Mouse (Mus musculus): Measurements from ENCODE around the gene Ttc9b. TPM values are rescaled to one million over a fixed set of nuclear protein-coding genes. Genes with fewer than 3 reads are reported as not detected.
"Not testable (repeated sequence)": the region's sequence is repeated elsewhere in the genome, so short reads cannot be mapped to it uniquely, and the experiment has no call there.

Gene Ttc9b
- total RNA-seq, 2 experiments from 2014 or later = not detected

DNA sequence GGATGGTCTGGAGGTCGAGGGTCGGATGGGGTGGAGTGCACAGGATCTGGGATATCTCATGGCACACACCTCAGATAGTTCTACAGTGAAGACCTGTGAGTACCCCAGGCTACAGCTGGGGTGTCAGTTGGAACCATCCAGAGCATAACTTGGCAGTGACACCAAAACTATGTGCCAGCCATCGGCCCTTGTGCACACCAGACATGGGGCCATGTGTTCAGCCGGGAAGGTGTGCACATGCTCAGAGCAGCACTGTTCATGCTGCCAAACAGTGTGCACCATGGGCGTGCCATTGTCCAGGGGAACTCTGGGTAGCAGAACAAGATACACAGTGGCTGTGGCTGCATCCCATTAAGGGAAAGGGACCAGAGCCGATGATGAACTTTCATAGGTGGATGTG, 19.0 kb upstream of the Ttc9b start:
- DNase-seq = no peak
- intact Hi-C loops (cut with DNase I) = no loop called here

DNA sequence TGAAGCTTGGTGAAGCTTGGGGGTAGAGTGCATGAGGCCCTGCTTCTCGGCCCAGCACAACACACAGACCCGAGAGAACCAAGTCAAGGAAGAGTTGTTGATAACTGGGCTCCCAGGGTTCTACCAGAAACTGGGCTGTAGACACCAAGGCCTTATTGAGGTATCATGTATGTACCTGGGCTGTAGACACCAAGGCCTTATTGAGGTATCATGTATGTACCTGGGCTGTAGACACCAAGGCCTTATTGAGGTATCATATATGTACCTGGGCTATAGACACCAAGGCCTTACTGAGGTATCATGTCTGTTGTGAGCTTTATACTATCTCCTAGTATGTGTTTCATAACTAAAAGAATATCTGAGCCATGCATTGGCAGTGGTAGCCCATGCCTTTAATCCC, 18.6 kb upstream of the Ttc9b start:
- intact Hi-C loops (cut with DNase I); DNase-seq: not testable (repeated sequence)

DNA sequence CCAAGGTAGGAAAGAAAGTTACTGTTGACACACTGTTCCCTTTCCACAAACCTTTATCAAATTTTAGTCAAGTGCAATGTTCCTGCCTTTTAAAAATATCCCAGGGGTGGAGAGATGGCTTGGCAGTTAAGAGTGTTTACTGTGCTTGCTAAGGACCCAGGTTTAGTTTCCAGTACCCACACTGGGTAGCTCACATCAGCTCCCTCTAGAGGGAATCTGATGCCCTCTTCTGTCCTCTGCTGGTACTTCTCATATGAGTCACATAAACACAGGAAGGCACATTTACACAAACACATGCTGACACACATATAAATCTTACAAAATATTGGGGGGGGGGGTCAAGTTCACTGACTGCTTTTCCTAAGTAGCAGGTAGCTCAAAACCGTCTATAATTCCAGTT, 9.2 kb upstream of the Ttc9b start:
- intact Hi-C loops (cut with DNase I) = loop anchor here (5.0 kb wide), 1 partner anchor 67 kb away; no protein-coding TSS in a partner anchor
- DNase-seq = no peak

DNA sequence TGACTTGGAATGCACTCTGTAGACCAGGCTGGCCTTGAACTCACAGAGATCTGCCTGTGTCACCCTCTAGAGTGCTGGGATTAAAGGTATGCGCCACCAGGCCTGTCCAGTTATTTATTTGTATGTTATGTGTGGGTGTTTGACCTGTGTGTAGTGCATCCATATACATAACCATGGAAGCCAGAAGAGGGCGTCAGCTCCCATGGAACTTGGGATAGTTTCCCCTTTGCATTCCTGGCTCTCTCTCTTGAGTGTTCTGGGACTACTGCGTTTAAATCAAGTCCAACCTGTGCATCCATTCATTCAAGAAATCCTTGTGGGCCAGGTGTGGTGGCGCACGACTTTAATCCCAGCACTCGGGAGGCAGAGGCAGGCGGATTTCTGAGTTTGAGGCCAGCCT, 7.2 kb upstream of the Ttc9b start:
- DNase-seq = no peak
- intact Hi-C loops (cut with DNase I) = no loop called here

DNA sequence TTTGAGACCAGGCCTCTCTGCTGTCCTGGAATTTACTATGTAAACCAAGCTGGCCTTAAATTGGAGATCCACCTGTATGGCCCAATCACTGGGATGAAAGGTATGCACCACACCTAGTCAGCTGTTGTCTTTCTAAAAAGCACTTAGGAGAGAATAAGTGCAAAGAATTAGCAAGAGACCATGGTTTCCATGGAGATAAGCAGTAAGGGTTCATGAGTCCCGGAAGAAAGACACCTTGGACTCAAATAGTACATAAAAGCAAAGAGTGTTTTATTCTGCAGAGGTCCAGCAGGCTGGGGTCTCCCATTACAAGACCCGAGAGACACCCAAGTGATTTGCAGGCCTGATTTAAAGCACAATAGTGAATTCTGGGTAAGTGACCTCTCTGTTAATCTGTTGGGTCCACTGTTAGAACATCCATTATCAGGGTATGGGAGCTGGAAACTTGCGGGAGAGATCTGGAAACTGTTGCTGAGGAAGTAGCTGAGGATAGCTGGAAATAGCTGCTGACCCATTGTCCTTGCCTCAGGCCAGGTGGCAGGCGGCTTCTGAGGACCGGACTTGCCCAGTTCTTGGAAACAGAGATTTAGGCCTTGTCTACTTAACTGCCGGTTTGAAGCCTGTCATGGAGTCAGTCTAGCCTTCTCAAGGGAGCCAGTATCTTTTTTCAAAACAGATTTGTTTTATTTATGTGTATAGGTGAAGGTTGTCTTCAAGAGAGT, 6.3 kb upstream of the Ttc9b start:
- no peak for DNase-seq

DNA sequence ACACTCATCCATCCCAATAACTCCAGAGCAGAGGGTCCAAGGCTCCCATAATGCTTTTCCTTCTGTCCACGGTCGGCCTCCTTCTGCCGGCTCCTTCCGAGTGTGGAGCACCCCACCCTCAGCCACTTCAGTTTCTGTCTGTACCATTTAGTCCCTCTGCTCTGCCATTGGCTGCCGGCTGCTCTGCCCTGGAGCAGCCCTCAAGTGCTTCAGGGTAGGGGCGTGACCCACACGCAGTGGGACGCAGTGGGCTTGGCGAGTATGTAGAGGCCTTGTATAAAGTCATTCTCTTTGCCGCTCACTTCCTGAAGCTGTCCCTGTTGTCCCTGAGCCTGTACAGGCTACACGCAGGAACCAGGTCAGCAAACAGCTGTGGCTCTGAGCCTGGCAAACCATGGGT, 4.0 kb upstream of the Ttc9b start:
- no peak for DNase-seq
- intact Hi-C loops (cut with DNase I) = no loop called here

More for the DNA sequence above, 6.3 kb upstream of the Ttc9b start:
- intact Hi-C loops (cut with DNase I) = no loop called here

DNA sequence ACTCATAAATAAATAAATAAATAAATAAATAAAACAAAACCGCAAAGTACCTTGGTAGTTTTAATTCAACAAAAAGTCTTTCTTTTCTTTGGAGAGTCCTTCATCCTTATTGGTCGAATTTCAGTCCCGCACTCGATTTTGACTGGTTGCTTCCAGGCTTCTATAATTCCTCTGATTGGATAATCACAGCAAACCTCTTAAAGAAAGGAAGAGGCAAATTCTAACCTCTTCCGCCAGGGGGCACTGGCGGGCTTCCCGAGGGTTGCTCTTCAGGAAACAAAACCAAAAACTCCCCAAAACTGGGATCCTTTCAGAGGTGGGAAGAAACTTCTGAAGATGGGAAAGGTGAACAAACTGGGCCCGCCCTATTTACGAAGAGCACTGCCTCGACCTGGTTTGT, 2.8 kb upstream of the Ttc9b start:
- peak; percentile 55 to 68 for DNase-seq
- intact Hi-C loops (cut with DNase I) = no loop called here

DNA sequence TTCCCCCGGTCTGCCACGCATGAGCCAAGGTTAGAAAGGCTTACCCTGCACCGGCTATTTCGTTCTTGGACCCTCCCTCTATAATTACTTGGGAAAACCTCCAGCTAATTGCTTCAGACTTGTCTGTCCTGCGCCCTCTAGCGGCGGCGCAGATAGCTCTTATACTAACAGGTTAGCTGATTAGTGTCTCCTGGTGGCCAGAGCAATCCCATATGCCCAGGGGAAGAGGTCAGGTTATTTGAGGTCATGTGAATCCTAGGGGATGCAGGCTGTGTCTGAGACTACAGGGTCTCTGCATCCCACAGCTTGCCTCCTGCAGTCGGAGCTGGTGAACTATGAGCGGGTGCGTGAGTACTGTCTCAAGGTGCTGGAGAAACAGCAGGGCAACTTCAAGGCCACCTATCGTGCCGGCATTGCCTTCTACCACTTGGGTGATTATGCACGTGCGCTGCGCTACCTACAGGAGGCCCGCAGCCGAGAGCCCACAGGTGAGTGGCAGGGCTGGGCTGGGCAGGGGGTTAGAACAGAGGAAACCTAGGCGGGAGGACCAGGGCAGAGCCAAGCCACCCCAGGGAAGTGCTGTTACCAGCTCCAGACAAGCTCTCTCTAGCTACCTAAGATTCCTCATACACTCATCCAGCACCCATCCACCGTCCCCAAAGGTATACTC, 1.0 kb downstream of the Ttc9b start:
- DNase-seq = no peak
- intact Hi-C loops (cut with DNase I) = loop anchor here (2.0 kb wide), 1 partner anchor 30 kb away; no protein-coding TSS in a partner anchor

DNA sequence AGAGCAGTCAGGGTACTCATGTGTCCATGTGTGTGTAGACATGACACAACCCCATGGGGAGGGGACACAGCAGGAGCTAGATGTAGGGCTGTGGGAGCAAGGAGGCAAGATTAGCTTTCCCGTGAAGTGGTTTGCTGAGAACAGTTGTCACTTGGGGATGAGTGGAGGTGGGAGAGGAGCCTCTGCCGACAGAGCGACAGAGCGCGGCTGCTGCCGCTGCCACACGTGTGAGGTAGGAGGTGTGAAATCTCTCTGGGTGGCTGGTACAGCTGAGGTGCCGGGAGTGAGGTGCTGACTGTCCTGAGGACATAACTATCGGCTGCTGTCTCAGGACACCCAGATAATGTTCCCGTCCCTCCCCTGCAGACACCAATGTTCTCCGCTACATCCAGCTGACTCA, 1.8 kb downstream of the Ttc9b start:
- DNase-seq = no peak
- intact Hi-C loops (cut with DNase I) = loop anchor here (2.0 kb wide), 1 partner anchor 29 kb away; no protein-coding TSS in a partner anchor

DNA sequence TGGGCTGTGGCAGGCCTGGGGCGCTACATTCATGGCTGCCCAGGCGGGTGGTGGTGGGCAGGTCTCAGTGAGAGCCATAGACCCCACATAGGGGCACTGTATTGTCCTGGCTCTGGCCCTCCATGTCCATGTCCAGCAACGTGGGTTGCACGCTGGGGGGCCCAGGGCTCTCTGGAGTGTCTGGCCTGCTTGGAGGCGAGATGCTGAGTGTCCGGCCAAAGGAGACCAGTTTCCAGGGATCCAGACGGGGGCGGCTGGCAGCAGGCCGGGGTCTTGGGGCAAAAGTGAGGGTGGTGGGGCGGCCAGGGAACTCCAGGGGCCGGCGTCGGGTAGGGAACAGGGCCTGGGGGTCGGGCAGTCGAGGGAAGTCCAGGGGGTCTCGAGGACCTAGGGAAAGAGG, 2.9 kb downstream of the Ttc9b start:
- intact Hi-C loops (cut with DNase I) = no loop called here
- no peak for DNase-seq

DNA sequence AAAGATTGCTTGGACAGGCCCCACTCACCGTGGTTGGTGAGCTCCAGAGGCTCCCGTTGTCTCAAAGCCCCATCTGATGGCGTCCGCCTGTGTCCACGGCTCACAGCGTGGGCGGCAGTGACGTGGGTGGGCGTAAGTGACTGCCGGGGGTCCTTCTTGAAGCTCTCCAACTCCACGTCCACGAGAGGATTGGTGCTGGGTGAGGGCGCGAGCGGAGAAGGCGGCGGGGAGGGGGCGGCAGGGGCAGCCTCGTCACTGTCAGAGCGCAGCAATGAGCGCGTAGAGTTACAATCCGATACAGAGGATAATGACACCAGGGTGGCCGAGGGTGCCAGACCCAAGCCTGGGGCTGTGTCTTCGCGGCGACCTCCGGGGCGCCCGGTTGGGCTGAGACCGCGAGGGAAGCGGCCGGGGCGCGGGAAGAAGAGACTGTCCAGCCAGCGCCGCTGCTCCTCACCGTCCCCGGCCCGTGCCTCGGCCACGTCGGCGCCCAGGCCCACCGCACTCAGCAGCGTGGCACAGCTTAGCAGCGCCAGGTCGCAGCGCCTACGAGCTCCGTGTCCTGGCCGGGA, 4.2 kb downstream of the Ttc9b start:
- no peak for DNase-seq
- intact Hi-C loops (cut with DNase I) = no loop called here

DNA sequence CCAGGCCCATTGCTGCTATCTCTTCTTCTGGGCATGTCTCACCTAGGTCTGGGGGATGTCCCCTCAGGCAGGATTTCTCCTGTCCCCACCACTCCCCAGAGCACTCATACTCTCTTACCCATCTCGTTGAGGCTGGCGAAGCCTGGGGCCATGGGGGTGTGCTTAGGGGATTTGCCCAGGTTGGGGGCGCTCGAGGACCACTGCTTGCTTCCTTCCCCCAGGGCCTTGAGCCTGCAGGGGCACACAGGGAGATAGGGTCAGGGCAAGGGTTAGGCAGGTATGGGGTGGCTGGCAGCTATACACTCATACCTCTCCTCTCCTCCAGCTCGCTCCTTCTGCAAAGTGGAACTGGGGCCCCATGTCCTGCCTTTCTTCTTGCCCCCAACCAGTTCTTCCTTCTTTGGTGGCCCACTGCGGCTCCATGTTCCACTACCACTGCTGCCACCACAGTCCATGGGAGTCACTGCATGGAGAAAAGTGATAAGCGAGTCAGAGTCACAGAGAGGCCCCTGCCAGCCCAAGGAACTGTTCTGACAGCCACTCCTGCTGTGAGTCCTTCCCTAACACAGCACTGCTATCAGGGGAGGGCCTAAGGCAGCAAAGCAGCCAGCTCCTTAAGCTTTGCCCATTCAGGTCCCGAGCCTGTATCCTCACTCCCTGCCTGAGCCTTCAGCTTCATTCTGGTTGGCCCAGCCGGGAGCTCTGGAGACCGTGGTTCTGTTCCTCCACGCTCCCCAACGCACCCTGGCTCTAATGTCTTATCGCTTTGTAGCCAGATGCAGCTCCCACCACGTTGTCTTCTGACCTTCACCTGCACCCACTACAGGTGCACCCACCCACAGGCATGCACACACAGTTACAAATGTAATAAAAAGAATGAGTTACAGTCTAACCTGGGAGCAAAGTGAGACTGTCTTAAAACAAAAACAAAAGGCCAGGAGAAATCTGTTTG, 5.3 kb downstream of the Ttc9b start:
- intact Hi-C loops (cut with DNase I) = no loop called here
- DNase-seq = no peak

DNA sequence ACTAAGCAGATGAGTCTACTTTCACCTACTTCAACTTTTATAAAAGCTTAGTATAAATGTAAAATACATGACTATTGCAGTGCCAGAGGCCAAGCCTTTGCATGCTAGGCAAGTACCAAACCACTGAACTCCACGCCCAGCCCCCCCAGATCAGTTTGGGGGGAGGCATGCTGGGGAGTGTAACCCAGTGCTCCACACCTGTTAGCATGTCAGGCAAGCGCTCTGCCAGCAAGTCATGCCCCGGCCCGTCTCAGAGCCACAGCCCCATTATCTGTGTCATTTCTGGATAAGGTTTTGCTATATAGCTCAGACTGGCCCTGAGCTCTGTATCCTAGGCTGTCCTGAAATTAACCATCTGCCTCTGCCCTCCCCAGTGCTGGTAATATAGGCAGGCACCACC, 8.3 kb downstream of the Ttc9b start:
- intact Hi-C loops (cut with DNase I) = no loop called here
- no peak for DNase-seq

DNA sequence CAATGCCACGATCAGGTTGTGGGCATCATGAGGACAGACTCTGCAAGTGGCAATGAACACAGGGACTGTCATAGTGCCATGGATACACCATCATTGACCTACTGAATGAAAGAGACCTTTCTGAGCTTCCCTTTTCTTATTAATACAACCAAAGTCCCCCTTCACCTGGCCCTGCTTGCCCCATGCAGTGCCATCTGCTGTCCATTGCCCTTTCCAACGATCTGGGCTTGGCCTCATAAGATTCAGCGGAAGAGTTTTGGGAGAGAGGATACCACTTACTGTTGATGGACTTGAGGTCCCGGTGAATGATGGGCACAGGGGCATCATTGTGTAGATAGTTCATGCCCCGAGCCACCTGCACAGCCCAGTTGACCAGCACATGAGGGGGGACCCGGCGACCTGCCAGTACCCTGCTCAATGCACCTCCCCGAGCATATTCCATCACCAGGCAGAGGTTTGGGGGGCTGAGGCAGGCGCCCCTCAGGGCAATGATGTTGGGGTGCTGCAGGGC, 19.4 kb downstream of the Ttc9b start:
- intact Hi-C loops (cut with DNase I) = no loop called here

DNA sequence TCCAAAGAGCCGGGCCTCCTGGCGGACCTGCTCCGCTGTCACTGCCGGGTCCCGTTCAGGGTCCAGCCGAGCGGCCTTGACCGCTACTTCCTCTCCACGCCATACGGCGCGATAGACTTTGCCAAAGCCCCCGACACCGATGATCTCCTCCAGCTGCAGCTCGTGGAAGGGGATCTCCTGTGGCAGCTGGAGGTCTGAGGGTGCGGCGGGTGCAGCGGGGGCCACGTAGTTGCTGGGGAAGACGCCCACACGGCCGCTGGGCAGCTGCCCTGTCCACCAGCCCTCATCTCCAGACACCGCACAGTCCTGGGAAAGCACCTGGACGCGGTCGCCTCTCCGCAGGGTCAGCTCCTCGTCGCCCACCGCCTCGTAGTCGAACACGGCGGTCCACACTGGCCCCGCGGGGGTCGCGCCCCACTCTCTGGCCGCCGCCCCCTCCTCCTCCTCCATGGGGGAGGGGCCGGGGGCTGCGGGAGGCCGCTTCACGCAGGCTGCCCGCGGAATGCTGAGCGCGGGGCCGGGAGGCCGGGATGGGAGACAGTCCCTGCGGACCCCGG, 19.9 kb downstream of the Ttc9b start:
- intact Hi-C loops (cut with DNase I) = no loop called here
- DNase-seq = no peak

More for the DNA sequence above, 19.4 kb downstream of the Ttc9b start:
- no peak for DNase-seq

DNA sequence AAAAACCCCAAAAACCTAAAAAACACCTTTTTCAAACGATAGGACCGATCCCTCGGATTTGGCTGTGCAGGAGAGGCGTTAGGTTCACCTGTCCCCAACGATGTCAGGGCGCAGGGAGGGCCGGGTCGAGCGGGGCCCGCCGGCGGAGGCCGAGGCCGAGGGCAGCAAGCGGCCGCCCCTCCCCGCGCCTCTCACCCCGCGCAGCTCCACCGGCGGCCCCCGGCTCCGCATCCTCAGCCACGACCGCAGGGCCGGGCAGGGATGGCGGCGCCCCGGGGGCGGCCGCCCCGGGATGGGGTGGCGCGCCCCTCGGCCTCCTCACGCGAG, 20.4 kb downstream of the Ttc9b start:
- DNase-seq = no peak
- intact Hi-C loops (cut with DNase I) = no loop called here

DNA sequence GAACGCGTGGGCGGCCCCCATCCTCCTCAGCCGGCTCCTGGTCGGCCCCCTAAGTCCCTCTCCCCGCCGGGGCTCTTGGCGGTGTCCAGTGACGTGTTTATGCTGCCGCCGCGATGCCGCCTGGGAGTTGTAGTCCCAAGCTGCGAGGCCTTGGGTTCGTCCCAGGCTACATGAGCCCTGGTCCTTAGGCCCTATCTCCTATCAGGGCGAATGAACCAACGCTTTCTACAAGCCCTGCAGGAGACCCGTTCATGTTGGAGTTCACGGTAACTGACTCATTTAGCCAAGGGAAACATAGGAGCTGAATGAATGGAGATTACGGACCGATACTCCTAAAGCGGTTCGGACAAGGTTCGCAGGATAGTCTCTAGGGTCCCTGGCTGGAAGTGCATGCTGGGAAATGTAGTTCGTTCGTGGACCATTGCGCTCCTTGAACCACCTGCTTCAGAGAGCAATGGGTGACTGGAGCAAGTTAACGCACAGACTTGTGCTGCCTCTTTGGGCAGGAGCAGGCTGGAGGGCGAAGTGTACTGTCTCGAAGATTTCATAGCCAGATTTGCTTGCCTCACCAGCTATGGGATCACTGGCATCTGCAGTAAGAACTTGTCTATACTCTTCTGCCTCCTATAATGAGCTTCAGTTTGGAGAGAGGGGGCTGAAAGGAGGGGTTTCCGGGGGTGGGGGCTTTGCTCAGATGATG, 21.0 kb downstream of the Ttc9b start, which contains the start of gene Map3k10:
Gene Map3k10, minus strand, starts transcription at position 77 of the 700 bp plus-strand sequence.
- intact Hi-C loops (cut with DNase I) = no loop called here
- peak; percentile 87 to 93 for DNase-seq

DNA sequence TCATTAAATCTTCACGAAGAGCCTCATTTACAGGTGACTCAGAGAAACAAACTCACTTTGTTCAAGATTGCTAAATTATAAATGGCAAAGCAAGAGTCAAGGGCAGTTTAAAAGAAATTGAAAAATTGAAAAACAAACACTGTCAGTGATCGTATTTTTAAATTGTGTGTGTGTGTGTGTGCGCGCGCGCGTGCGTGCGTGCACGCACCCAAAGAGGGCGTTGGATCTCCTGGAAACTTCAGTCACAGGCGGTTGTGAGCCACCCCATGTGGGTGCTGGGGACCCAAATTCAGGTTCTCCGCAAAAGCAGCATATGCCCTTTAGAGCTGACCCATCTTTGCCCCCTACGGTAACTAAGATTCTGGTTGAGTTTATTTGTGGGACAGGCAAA, 21.5 kb downstream of the Ttc9b start:
- intact Hi-C loops (cut with DNase I) = no loop called here
- no peak for DNase-seq

DNA sequence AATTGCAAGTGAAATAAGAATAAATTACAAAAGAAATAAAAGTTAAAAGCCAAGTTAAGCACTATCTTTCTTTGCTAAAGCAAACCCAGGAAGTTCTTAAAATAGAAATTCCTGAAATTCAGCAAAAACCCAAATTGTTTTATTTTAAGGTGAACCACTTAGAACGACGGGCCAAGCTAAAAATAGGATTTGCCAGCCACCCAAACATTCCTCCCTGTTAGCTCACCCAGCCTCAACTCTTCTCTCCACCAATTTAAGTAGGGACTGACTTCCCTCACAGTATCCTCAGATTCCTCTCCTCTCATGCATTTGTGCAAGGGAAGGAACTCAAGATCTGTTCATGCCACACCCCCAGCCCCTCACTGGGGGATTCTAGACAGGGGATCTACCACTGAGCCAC, 29.5 kb downstream of the Ttc9b start:
- no peak for DNase-seq
- intact Hi-C loops (cut with DNase I) = loop anchor here (10.0 kb wide), 1 partner anchor 348 kb away; the partner anchor contains the start of gene Ltbp4

Data from gastrocnemius, postnatal 36 days (tissue).